13 mouse cellular contexts compared by ENCODE assay signal in genomic region chr2:150012787-150013346, GRCm38 (mm10).
"Had no signal": no experiment of that assay in that cellular context is flagged by ENCODE, and none has a peak within 500 bp of the region (broad histone marks: within the 10 kb centered on the region; RNA-seq: fewer than 3 reads in every experiment).

No protein-coding gene starts in this region.

- H3K9ac ChIP-seq: liver, embryonic 15.5 days; midbrain, embryonic 12.5 days; stomach, embryonic 15.5 days had no signal

- H3K9me3 ChIP-seq: limb, embryonic 10.5 days; liver, embryonic 15.5 days; midbrain, embryonic 12.5 days; stomach, embryonic 15.5 days had no signal

- H3K27me3 ChIP-seq: liver, embryonic 15.5 days; megakaryocyte, embryonic 14.5 days; midbrain, embryonic 12.5 days; stomach, embryonic 15.5 days had no signal

- H3K4me1 ChIP-seq: limb, embryonic 10.5 days; liver, embryonic 15.5 days; stomach, embryonic 15.5 days had no signal

- DNase-seq: kidney, adult 8-10 months; kidney, postnatal 25 days; right cerebral cortex, postnatal 14 days; thymus, postnatal 4 days had no signal

- ATAC-seq: intestine, postnatal 0 days had no signal

- H3K36me3 ChIP-seq: limb, embryonic 10.5 days; liver, embryonic 15.5 days; midbrain, embryonic 12.5 days; stomach, embryonic 15.5 days had no signal

- H3K27ac ChIP-seq: left cerebral cortex, adult 2 months; limb, embryonic 10.5 days; liver, embryonic 15.5 days; macrophage; midbrain, embryonic 12.5 days; stomach, embryonic 15.5 days had no signal

- H3K4me3 ChIP-seq: left cerebral cortex, adult 2 months; limb, embryonic 10.5 days; liver, embryonic 15.5 days; midbrain, embryonic 12.5 days; stomach, embryonic 15.5 days had no signal

- H3K4me2 ChIP-seq: liver, embryonic 11.5 days; liver, embryonic 15.5 days; midbrain, embryonic 12.5 days; stomach, embryonic 15.5 days had no signal
